9 mouse cellular contexts compared by ENCODE assay signal in the genomic region with DNA sequence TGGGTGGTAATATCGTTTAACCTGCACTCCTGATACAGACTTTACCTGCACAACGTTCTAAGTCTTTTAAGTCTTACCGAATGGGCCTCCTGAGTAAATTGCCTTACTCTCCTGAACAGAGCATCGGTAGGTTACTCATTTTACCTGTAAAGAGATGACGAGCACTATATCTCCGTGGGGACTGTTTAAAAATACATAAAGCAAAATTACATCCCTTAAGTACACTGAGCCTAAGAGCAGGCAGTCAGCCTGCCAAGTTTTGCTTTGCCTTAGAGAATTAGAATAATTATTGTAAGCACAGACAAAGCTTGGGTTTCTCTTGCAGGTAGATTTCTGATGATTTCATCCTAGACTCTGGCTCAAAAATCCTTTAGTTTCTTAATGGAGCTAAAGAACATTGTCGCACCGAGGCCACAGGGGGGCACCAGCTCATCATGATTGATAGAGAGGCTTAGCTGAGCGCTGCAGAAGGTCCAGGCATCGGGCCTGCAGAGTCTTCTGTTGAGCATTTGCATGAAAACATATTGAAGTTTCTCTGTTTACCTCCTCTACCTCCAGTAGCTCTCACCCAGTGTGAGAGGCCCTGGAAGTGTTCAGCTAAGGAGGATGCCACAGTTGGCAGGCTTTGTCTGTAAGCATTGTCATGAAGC.
DNase-seq lines count a peak whose midpoint lies in the region; ATAC-seq and TF ChIP-seq lines count a peak whose summit lies in the region.
"Had no signal": no experiment of that assay in that cellular context is flagged by ENCODE, and none has a peak within 500 bp of the region (broad histone marks: within the 10 kb centered on the region; RNA-seq: fewer than 3 reads in every experiment).

No protein-coding gene starts in this region.

- no peak overlapping the region for H3K4me2 ChIP-seq in liver, embryonic 12.5 days
- H3K4me2 ChIP-seq in forebrain, embryonic 12.5 days: no peak overlapping the region
- H3K4me2 ChIP-seq in intestine, postnatal 0 days (replicated peaks; ENCODE audit: low read depth): no peak overlapping the region
- H3K4me2 ChIP-seq in neural tube, embryonic 11.5 days (ENCODE audit: low read depth): no peak overlapping the region

- H3K36me3 ChIP-seq in liver, embryonic 12.5 days: no peaks in the 10 kb centered on the region
- H3K36me3 ChIP-seq in forebrain, embryonic 12.5 days (replicated peaks): no peaks in the 10 kb centered on the region
- H3K36me3 ChIP-seq in intestine, postnatal 0 days (ENCODE audit: control insufficient read depth, insufficient read depth): no peaks in the 10 kb centered on the region
- no peaks in the 10 kb centered on the region for H3K36me3 ChIP-seq in neural tube, embryonic 11.5 days (ENCODE audit: control insufficient read depth, insufficient read depth, low read length)

- WGBS in liver, embryonic 12.5 days (ENCODE audit: insufficient replicate concordance): 47% methylated on average over 10 of the region's 10 CpGs
- WGBS in forebrain, embryonic 12.5 days: 52% methylated on average over 10 of the region's 10 CpGs
- WGBS in intestine, postnatal 0 days: 41% methylated on average over 10 of the region's 10 CpGs
- WGBS in neural tube, embryonic 11.5 days: 52% methylated on average over 10 of the region's 10 CpGs

- intact Hi-C loops in left cerebral cortex, postnatal 4 days (cut with DNase I): no loop called here

- H3K4me3 ChIP-seq in liver, embryonic 12.5 days: no peak overlapping the region
- H3K4me3 ChIP-seq in forebrain, embryonic 12.5 days (replicated peaks): no peak overlapping the region
- H3K4me3 ChIP-seq in intestine, postnatal 0 days (ENCODE audit: low read depth, low read length): no peak overlapping the region
- H3K4me3 ChIP-seq in neural tube, embryonic 11.5 days (ENCODE audit: low read depth, low read length): no peak overlapping the region
- H3K4me3 ChIP-seq: myocyte had no signal

- peak; percentile 74 for TF ChIP-seq CTCF in intestine, postnatal 0 days (IDR thresholded peaks at IDR 0.05; ENCODE audit: low read depth)

- no peak overlapping the region for H3K9ac ChIP-seq in liver, embryonic 12.5 days
- H3K9ac ChIP-seq in forebrain, embryonic 12.5 days: no peak overlapping the region
- H3K9ac ChIP-seq in intestine, postnatal 0 days (ENCODE audit: low read depth, low read length): no peak overlapping the region
- no peak overlapping the region for H3K9ac ChIP-seq in neural tube, embryonic 11.5 days (ENCODE audit: low read length)

- no peaks in the 10 kb centered on the region for H3K4me1 ChIP-seq in liver, embryonic 12.5 days
- H3K4me1 ChIP-seq in forebrain, embryonic 12.5 days: no peaks in the 10 kb centered on the region
- no peaks in the 10 kb centered on the region for H3K4me1 ChIP-seq in intestine, postnatal 0 days (replicated peaks; ENCODE audit: control insufficient read depth, insufficient read depth, low read length)
- no peaks in the 10 kb centered on the region for H3K4me1 ChIP-seq in neural tube, embryonic 11.5 days (ENCODE audit: control insufficient read depth, insufficient read depth, low read length)

- no peaks in the 10 kb centered on the region for H3K27me3 ChIP-seq in liver, embryonic 12.5 days (replicated peaks)
- H3K27me3 ChIP-seq in forebrain, embryonic 12.5 days: no peaks in the 10 kb centered on the region
- no peaks in the 10 kb centered on the region for H3K27me3 ChIP-seq in intestine, postnatal 0 days (replicated peaks; ENCODE audit: control insufficient read depth, insufficient read depth, low read length)
- H3K27me3 ChIP-seq in neural tube, embryonic 11.5 days (ENCODE audit: control insufficient read depth, insufficient read depth, low read length): no peaks in the 10 kb centered on the region

- peak; percentile 54 for DNase-seq in liver
- peak; percentile 59 for DNase-seq in brain, embryonic 18.5 days (ENCODE audit: low read depth, low spot score)
- DNase-seq in left cerebral cortex, postnatal 4 days: peak; percentile 82
- peak; percentile 67 for DNase-seq in neural tube, embryonic 11.5 days (ENCODE audit: low spot score)
- peak; percentile 72 for DNase-seq in urinary bladder, postnatal 14 days (ENCODE audit: low spot score)

- no peak overlapping the region for H3K27ac ChIP-seq in liver, embryonic 12.5 days
- H3K27ac ChIP-seq in forebrain, embryonic 12.5 days: no peak overlapping the region
- H3K27ac ChIP-seq in intestine, postnatal 0 days (ENCODE audit: low read depth, low read length): no peak overlapping the region
- H3K27ac ChIP-seq in neural tube, embryonic 11.5 days (ENCODE audit: low read depth, low read length): no peak overlapping the region

- H3K9me3 ChIP-seq in liver, embryonic 12.5 days (replicated peaks): no peaks in the 10 kb centered on the region
- H3K9me3 ChIP-seq in forebrain, embryonic 12.5 days: no peaks in the 10 kb centered on the region
- no peaks in the 10 kb centered on the region for H3K9me3 ChIP-seq in intestine, postnatal 0 days (ENCODE audit: control insufficient read depth)
- H3K9me3 ChIP-seq in neural tube, embryonic 11.5 days (ENCODE audit: control insufficient read depth, low read length): no peaks in the 10 kb centered on the region

- no peak for ATAC-seq in liver, embryonic 12.5 days
- peak; percentile 76 for ATAC-seq in forebrain, embryonic 12.5 days (ENCODE audit: low FRiP score)
- no peak for ATAC-seq in intestine, postnatal 0 days
- ATAC-seq in neural tube, embryonic 11.5 days (ENCODE audit: insufficient read depth, low FRiP score, low TSS enrichment): peak; percentile 71; the same call in 1 of the 2 replicates

Comparison
In these comparisons a context has a peak if more than half of its experiments do, and no peak if none do; other contexts are left out.
1. ATAC-seq: peak in forebrain, embryonic 12.5 days (single experiment) and neural tube, embryonic 11.5 days (single experiment); none in liver, embryonic 12.5 days (single experiment) and intestine, postnatal 0 days (single experiment).
2. Peak in every context shown above with its lines, with median percentiles within 50 percentile points of each other: DNase-seq.